Mouse (Mus musculus) small intestine, adult 2 months (tissue): ENCODE results near the gene Slc2a4. TPM values are rescaled to one million over a fixed set of nuclear protein-coding genes. Genes with fewer than 3 reads are reported as not detected.

Experiments
- H3K27ac ChIP-seq: fragments of 200-500 bp; 2 replicates; pipeline ENCODE4 v1.5.1; 2012; ENCODE audit warnings: low read depth, low read length, control low read depth, inconsistent platforms; ENCODE audit not compliant: insufficient read depth
- H3K27me3 ChIP-seq: fragments of 200-500 bp; 2 replicates; pipeline ENCODE4 v1.6.1; 2012; ENCODE audit warnings: mild to moderate bottlenecking, moderate library complexity, low read length, inconsistent platforms; ENCODE audit not compliant: control insufficient read depth, insufficient read depth
- H3K36me3 ChIP-seq: fragments of 200-500 bp; 2 replicates; pipeline ENCODE4 v1.6.1; 2012; ENCODE audit warnings: mild to moderate bottlenecking, low read length, control low read depth, inconsistent platforms; ENCODE audit not compliant: control insufficient read depth, insufficient read depth
- H3K4me1 ChIP-seq: fragments of 200-500 bp; 2 replicates; pipeline ENCODE4 v1.6.1; 2012; ENCODE audit warnings: low read length, inconsistent platforms, mixed read lengths; ENCODE audit not compliant: control insufficient read depth, insufficient read depth, insufficient read length
- H3K4me3 ChIP-seq: fragments of 200-500 bp; 2 replicates; pipeline ENCODE4 v1.5.1; 2012; ENCODE audit warnings: low read depth, mild to moderate bottlenecking, control low read depth, inconsistent platforms, low read length, moderate library complexity
- CTCF ChIP-seq: fragments of 200-500 bp; IDR thresholded peaks from 2 replicates; pipeline ENCODE4 v1.5.1; 2012; ENCODE audit warnings: low read depth, mild to moderate bottlenecking, control low read depth, inconsistent platforms, low read length, moderate library complexity, mixed read lengths; ENCODE audit not compliant: insufficient replicate concordance, insufficient read length; ENCODE audit errors: extremely low read depth
- POLR2A ChIP-seq: fragments of 200-500 bp; IDR thresholded peaks from 2 replicates; pipeline ENCODE4 v1.6.1; 2012; ENCODE audit warnings: low read depth, mild to moderate bottlenecking, control low read depth, inconsistent platforms, low read length, moderate library complexity
- WGBS: fragments of 180-500 bp; shearing (Covaris S2); methylation state at CpG from one replicate; pipeline ENCODE4 v1.1.7; 2018; 5-methylcytosine and 5-hydroxymethylcytosine counted together
- polyA plus RNA-seq: library from polyadenylated mRNA; depleted of rRNA; stranded (reverse); fragments of >200 nt; gene quantifications from 2 replicates; pipeline ENCODE4 v1.2.3, GENCODE M21; 2012

The Slc2a4 gene
- polyA plus RNA-seq, 1 experiment = 11.2 TPM

DNA sequence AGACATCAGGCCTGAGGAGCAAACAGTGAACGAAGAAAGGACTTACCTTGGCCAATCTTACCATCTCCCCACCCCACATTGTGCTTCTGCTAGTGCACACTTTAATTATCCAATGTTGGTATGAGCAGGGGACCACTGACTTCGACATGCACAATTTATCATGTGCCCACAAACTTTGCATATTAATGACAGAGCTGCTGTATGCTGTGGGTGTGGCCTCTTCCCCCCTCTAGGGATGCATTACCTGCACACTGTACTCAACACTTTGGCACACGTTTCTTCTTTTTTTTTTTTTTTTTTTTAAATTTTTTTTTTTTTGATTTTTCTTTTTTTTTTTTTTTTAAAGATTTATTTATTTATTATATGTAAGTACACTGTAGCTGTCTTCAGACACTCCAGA is 22.8 kb upstream of the Slc2a4 start:
- Histone ChIP-seq H3K36me3 (peaks cover 49% of the 10 kb centered on the region), H3K27me3 (no peaks in the 10 kb centered on the region), H3K4me1 (peaks cover 13% of the 10 kb centered on the region; the same call in 1 of the 2 replicates), H3K27ac (peak overlapping the region; percentile 83), H3K4me3 (no peak overlapping the region)
- 20% methylated on average over 3 of the region's 3 CpGs for WGBS
- TF ChIP-seq POLR2A (no peak), CTCF (no peak)

DNA sequence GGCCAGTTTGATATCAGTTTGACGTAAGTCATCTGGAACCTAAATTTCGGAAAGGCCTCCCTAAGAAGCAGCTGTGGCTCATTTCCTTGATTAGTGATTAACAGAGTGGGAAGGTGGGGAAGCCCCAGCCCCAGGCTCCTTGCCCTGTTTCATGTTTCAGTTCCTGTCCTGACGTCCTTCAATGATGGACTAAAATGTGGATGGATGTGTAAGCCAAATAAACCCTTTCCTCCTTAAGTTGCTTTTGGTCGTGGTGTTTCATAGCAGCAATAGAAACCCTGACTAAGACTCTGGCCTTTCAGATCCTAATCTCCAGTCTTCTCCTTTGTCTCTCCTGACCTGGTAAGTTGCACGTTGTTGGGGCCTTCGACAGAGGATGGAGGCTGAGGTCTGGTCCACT is 22.2 kb upstream of the Slc2a4 start:
- 23% methylated on average over 6 of the region's 6 CpGs for WGBS
- peaks cover 13% of the 10 kb centered on the region; the same call in 1 of the 2 replicates for H3K4me1 ChIP-seq
- peaks cover 49% of the 10 kb centered on the region for H3K36me3 ChIP-seq
- no peaks in the 10 kb centered on the region for H3K27me3 ChIP-seq
- TF ChIP-seq POLR2A = no peak
- H3K4me3 ChIP-seq = no peak overlapping the region
- peak overlapping the region; percentile 83 for H3K27ac ChIP-seq

DNA sequence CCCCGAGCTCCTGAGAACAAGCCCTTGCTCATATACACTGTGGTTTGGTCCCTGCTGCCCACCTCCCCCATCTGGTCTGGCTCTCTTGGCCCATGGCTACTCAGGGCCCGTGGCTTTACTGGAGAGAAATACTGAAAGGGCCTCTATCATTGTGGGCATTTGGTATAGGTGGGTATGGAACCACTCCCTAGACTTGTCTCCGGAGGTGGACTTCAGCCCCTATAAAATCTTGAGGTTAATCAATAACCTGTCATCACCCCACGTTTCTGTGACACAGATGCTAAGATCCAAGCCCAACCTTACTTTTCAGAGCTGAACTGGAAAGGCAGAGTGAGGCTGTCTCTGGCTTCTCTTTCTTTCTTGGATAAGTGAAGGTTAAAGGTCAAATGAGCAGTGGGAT is 20.8 kb upstream of the Slc2a4 start:
- no peak for TF ChIP-seq CTCF
- TF ChIP-seq POLR2A = no peak
- Histone ChIP-seq H3K27me3 (no peaks in the 10 kb centered on the region), H3K4me1 (peaks cover 14% of the 10 kb centered on the region; the same call in 1 of the 2 replicates), H3K4me3 (peak overlapping the region; percentile 51), H3K27ac (peak overlapping the region; percentile 99), H3K36me3 (peaks cover 38% of the 10 kb centered on the region)
- WGBS = 23% methylated on average over 4 of the region's 4 CpGs

DNA sequence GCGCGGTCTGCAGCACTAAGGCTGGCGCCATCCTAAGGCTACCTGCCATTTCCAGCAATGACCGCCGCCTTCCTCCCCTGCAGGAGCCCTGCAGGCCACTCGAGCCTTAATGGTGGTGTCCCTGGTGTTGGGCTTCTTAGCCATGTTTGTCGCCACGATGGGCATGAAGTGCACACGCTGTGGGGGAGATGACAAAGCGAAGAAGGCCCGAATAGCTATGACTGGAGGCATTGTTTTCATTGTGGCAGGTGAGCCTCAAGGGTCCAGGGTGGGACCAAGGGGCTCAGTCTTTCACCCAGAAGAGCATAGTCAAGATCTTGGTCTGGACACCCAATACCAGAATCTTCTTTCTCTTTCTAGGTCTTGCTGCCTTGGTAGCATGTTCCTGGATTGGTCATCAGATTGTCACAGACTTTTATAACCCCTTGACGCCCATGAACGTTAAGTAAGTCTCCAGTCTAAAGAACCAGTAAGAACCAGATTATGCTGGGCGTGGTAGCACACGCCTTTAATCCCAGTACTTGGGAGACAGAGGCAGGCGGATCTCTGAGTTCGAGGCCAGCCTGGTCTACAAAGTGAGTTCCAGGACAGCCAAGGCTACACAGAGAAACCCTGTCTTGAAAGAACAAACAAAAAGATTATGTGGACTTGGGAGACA is 19.0 kb upstream of the Slc2a4 start:
- 15% methylated on average over 17 of the region's 17 CpGs for WGBS
- H3K4me1 ChIP-seq = peaks cover 20% of the 10 kb centered on the region; the same call in 1 of the 2 replicates
- H3K27me3 ChIP-seq = no peaks in the 10 kb centered on the region
- peak overlapping the region; percentile 99 for H3K27ac ChIP-seq
- peak overlapping the region; percentile 78 for H3K4me3 ChIP-seq
- peaks cover 31% of the 10 kb centered on the region for H3K36me3 ChIP-seq
- TF ChIP-seq CTCF (no peak), POLR2A (no peak)

DNA sequence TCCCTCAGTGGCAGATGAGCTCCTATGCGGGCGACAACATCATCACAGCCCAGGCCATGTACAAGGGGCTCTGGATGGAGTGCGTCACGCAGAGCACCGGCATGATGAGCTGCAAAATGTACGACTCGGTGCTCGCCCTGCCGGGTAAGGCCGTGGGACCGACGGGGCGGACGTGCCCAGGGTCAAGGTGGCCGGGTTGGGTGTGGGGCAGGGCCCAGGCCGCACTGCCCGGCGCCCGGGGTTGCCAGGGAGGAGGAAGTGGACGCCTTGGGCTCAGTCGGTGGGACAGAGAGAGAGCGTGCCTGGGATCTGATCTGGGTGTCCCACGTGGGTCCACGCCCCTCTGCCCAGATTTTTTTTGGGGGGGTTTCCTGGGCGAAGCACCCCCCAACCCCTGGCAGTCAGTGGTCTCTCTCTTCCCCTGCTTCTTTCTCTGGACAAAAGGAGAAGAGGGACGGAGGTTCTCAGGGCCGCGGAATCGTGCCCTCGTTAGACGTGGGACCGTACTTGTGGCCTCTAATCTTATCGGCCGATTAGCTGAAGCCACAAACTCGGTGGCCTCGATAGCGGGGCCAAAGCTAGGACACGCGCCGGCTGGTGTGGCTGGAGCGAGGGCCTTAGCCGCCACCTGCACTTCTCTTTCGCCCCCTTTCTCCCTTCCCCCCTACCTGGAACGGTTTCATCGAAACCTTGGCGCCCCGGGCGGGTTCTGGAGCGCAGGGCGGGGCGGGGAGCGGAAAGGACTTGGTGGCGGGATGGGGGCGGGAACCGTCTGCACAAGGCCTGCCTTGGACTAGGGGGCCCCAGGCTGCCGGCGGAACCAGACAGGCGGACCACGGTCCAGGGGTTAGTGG is 18.2 kb upstream of the Slc2a4 start:
- Histone ChIP-seq H3K4me1 (peaks cover 21% of the 10 kb centered on the region; the same call in 1 of the 2 replicates), H3K27me3 (no peaks in the 10 kb centered on the region), H3K4me3 (peak overlapping the region; percentile 78), H3K36me3 (peaks cover 29% of the 10 kb centered on the region), H3K27ac (peak overlapping the region; percentile 99)
- WGBS = 2% methylated on average over 59 of the region's 59 CpGs
- TF ChIP-seq CTCF (no peak), POLR2A (0 out of 2 replicates have a peak, but pooled peaks have one; percentile 7)

DNA sequence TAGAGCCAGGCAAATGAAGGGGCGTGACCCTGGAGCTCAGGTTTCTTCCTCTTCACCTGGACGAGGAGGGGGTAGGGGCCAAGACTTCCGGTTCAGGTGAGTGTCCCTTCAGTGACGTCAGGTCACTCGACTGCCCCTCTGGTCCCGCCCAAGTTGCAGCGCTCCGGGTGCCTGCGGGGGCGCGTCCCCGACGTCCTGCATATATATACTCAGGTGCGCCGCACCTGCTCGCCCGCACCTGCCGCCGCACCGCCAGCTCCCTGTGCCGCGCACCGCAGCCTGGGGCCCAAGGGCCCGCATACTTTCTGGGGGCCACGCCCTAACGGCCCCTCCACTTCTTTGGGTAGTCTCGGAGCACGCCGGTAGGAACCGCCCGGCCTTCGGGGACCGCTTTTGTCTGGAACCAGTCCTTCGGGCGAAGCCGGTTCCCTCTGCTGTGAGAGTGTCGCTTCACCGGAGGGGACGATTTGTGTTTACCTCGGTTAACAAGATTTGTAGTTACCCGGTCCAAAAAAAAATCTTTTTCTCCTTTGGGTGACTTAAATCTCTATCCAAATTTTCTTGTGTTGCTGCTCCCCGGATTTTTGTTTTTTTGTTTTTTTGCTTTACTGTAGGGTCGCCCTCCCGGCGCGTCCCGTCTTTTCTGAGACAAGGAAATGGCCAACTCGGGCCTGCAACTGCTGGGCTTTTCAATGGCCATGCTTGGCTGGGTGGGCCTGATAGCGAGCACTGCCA is 17.4 kb upstream of the Slc2a4 start:
- Histone ChIP-seq H3K4me1 (peaks cover 19% of the 10 kb centered on the region; the same call in 1 of the 2 replicates), H3K27me3 (no peaks in the 10 kb centered on the region), H3K36me3 (peaks cover 28% of the 10 kb centered on the region), H3K27ac (peak overlapping the region; percentile 99), H3K4me3 (peak overlapping the region; percentile 78)
- TF ChIP-seq POLR2A (peak; percentile 97), CTCF (no peak)
- WGBS = 2% methylated on average over 49 of the region's 49 CpGs
